Mouse (Mus musculus) cerebellum, postnatal 36 days (tissue): ENCODE results near the gene Tspan4.

Source experiments
- DNase-seq, 2 experiments: peaks; one replicate each; pipeline ENCODE4 v3.0.0; 2021 to 2022; ENCODE audit warnings: mixed read lengths in 2 of 2

Gene Tspan4

DNA sequence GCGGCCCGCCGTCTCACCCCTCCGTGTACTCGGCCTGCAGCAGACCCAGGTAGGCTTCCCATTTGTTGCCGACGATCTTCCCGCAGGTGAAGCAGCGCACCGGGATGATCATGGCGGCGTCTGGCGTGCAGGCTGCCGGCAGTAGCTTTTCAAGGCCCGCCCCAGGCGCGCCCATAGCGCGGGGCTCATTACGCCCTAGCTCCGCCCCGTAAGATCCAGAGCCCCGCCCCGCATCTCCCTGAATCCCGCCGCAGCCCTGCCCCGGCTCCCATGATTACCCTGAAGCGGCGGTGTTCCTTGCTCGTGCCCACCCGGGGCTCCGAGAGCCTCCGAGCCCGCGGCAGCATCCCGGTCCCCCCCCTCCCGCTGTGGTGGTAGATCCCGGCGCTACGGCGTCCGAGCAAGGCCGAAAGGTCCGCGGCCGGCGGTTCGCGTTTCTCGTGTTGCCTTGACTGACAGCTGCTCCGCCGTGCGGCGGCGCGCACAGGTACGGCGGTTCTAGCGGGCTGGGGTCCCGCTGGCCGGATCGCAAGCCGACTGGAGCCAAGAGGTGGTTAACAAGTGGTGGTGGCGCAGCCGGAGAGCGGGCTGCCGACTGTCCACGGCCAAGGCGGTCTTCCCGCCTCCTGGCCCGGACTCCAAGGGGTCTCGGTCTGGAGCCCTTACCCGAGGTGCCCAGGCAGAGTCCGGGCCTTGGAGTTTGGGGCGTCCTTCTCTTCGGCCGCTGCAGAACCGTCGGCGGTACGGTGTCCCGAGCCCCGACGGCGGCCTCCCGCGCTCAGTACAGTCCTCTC lies at the start of gene Tspan4, which contains the start of gene Polr2l:
TSS of gene Tspan4 (plus strand) at position 230 of the 794 bp plus-strand sequence.
TSS of gene Polr2l (minus strand) at position 122 of the 794 bp plus-strand sequence.
- DNase-seq: peak; percentile 86 to 89

DNA sequence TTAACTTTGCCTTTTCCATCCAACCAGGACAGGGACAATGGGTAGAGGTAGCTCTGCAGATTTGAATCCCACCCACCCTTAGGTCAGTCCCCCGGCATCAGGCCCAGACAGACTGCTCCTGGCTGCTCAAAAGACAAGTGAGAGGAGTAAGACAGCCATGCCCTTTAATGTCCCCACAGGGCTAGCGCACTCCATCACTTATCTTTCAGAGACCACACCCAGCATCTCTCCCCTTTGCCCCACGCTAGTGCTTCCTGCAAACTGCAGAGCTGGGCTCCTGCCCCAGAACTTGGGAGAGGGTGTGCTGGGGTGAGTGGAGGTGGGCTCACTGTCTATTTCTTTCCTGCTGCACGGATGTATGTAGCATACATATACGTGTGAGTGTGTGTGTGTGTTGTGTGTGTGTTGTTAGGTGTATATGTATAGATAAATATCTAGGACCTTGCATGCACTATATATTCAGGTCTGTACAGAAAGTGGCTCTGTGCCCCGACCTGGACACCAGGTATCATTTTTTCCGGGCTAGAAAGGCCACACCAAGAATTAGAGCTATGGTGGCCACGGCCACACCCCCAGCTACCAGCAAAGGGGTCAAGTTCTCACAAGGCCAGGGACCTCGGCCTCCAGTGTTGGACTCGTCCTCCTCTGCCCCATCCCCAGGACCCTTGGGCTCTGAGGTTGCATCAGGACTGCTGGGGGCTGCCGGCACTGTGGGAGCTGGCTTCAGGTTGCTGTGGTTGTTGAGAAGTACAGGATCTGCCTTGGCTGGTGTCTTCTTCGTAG lies 47.9 kb upstream of the Tspan4 start:
- no peak for DNase-seq

DNA sequence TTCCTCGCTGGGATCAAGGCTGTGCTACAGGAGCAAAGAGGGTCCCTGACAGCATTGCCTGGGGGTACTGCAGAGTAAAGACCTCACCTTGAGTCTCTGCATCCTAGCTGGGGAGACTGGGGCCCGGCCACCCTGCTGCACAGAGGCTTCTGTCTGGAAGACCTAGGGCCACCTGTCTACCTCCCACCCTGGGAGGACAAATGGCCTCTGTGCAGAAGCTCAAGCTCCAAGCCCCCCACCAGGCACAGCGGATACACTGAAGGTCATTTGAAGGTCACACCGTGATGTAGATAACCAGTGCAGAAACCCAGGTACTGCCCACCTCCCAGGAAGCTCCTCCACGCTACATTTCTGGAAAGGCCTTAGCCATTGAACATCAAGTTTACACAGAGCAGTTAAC lies 46.3 kb upstream of the Tspan4 start:
- no peak for DNase-seq

DNA sequence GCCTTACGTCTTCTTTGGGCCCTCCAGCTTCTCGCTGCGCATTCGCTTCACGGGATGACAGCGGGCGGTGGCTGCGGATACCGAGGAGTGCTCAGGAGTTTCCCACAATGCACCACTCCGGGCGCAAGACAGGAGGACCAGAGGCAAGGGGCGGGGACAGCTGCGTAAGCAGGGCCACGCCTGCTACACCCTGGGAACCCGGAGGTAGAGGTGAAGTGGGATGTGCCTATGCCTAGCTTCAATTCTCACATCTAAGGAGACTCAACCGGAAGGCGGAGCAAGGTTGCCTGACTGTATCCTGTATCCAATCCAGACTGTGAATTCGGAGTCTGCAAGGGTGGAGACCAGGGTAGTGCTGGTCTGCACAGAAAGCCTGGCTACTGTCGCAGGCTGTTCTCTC lies 45.7 kb upstream of the Tspan4 start, which contains the start of gene Cend1:
TSS of gene Cend1 (minus strand) at position 182 of the 400 bp plus-strand sequence.
- DNase-seq: peak; percentile 92

DNA sequence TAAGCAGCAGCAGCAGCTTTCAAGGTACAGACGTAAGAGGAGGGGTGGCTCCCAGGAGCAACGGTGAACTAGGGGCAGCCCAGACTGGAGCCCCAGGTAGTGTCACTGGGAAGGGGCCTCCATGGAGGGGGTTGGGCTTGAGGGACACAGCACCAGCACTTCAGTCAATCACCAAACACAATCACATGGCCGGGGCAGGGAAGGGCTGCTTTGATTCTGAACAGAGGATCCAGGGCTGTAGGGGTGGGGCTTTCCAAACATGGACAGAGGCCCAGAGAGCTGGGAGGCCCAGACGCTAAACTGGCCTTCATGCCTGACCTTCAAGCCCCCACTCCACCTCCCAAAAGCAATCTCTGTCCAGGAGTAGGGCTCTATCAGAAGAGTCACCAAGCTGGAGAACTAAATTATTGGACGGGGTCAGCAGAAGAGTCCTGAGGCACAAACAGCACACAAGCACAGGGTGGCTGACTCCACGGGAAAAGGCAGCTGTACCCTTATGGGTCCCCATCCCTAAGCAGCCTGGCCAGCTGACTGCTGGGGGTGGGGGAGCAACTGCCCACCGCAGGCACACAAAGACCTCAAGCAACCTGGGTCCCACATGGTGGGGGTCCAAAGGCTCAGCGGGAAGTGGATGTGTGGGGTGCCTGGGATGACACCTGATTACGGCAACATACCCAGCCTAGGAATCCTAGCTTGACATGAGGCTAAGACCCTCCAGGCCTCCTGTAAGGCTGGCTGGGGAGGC lies 45.0 kb upstream of the Tspan4 start:
- DNase-seq: no peak

DNA sequence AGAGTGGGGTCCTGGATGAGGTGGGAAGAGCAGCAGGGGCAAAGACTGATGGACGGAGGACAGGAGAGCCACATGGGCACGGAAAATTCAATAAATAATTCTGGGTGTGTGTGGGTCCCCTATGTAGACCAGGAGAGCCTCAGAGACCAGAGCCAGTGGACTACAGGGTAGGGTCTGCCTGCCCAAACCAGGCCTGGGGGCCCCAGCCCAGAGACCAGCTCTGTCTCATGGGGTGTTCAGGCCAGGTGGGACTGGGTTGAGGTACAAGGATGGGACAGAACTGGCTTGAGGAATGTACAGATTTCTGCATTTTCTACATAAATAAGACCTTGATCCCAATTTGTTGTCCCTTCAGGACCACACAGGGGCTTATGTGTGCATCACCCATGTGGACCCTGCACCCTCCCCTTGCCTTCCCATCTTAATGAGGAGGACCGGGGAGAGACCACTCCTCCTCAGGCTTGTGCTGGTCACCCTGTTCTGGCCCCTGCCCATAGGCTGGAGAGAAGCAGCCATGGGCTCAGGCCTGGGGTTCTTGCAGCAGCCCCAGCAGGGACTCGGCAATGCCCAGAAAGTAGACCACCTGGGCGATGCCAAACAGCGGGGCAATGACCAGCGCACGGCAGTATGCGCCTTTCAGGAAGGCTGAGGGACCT lies 44.3 kb upstream of the Tspan4 start:
- DNase-seq: no peak

DNA sequence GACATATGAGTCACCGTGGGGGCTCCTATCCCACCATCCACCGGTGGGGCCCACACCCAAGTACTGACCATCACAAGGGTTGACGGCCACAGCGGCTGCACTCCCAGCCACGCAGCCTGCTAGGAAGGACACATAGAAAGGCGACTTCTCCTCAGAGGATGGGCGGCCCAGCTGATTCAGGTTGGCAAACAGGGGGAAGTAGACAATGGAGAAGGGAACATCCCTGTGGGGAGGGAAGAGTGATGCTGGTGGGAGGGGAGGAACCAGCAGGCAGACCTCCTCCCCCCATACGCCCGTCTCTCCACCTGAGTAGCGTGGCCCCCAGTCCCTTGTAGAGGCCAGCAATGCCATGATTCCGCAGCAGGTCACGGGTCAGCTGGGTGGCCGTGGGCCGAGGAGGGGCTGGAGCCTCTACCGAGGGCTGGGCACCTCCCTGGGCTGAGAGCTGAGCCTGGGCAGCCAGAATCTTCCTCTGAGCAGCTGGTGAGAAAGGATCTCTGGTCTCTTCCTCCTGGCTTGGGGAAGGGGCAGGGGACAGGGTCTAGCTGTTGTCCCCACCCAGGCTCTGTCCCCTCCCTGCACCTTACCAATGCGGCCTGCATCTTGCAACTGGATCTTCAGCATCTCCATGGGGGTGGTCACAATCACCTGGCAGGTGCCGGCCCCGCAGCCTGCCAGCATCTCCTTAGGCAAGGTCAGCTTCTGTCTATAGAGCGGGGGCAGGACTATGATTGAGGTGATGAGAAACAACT lies 43.4 kb upstream of the Tspan4 start:
- no peak for DNase-seq

DNA sequence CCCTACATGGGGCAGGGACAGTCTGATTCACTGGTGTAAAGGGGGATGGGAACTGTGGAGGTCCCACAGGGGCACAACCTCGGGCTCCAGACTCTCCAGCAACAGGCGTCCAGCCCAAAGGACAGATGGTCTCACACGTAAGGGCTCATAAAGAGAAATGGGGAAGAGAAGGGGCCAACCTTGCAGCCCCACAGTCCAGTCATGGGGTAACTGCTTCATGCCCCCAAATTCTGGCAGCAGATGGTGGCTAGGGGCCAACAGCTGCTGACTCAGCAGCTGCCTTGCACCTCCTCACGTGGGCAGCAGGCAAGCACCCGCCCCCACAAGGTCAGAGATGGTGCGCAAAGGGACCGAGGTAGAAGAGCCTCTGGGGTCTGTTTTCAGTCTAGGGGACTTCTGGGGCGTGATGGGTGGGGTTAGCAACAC lies 42.8 kb upstream of the Tspan4 start:
- peak; percentile 54 for DNase-seq

DNA sequence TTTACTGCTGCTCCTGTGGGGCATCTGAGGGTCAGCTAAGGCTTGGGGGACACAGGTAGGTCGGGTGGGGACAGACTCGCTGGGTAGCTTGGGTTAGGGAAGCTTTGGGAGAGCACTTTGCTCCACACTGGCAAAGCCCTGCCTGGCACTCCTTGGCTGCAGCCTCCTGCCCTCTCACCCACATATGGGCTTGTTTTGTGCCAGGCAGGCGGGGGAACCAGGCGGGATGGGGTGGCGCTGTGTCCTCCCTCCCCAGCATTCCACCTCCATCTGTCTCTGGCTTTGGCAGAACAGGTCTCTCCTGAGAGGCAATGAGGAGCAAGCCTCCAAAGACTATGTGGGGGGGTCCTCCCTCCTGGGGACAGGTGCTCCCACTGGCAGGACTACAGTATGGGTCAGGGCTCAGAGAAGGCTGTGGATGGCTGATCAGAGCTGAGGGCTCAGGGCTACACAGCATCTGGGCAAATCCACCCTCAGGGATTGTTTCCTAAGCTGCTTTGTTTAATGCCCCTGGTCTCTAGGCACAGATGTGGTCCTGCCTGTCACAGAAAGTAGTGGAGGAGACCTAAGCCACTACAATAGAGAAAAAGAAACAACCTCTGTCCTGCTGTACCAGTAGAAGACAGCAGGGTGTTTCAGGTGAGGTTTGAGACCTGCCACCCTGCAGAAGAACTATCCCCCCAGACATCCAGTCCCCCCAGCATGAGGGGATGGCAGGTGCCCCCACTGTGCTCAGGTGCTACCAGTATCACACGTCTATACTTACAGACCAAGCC lies 42.1 kb upstream of the Tspan4 start:
- peak; percentile 90 to 94 for DNase-seq

DNA sequence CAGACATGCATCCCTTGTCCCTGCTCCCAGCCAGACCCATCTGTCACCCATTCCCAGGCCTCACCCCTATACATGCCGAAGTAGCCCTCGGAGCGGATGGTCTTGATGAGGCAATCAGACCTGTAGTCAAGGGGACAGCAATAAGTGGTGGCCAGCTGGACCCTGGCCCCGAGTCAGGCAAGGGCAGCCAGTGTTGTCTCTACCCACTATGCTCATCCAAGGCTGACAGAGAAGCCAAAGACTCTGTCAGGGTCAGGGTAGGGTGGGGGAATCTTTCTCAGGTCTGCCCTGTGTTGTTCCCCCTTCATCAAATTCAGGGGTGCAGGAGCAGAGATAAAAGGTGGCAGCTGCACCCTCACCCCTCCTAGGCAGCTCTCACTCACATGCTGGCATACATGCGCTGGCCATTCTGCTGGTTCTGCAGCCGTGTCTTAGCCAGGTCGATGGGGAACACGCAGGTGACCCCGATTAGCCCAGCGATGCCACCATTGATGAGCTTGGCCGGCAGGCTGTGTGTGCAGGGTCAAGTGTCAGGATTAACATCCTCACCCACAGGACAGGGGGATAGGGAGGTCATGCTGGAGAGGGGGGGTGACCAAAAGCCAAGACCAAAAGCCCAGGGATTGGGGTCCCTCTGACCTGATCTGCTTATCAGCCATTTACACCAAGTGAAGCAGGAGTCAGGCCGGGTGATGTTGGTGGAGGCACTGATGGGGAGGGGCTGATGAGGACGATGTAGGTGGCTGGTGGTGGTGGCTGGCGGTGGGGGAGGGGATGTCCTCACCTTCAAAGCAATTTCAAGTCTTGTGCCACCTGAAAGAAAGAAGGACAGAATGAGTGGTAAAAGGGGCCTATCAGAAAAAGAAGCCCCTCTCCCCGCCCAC lies 41.3 kb upstream of the Tspan4 start:
- peak; percentile 49 to 54 for DNase-seq

DNA sequence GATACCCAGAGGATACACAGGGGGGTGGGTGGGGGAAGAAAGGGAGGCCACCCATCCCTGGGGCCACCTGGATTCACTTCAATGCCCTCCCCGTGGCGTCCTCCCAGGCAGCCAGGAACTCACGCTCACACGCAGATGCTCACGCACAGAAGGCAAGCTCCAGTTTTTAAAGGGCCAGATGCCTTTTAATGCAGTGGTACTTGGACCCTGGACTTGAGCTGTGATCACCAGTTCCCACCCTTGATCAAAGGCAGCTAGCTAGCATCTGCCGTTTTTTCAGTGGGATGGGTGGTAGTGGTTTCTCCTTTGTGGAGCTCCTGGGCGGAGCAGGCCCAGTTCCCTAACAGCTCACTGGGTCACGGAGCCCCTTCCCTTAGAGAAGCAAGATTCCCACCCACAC lies 40.6 kb upstream of the Tspan4 start:
- DNase-seq: peak; percentile 83 to 84

DNA sequence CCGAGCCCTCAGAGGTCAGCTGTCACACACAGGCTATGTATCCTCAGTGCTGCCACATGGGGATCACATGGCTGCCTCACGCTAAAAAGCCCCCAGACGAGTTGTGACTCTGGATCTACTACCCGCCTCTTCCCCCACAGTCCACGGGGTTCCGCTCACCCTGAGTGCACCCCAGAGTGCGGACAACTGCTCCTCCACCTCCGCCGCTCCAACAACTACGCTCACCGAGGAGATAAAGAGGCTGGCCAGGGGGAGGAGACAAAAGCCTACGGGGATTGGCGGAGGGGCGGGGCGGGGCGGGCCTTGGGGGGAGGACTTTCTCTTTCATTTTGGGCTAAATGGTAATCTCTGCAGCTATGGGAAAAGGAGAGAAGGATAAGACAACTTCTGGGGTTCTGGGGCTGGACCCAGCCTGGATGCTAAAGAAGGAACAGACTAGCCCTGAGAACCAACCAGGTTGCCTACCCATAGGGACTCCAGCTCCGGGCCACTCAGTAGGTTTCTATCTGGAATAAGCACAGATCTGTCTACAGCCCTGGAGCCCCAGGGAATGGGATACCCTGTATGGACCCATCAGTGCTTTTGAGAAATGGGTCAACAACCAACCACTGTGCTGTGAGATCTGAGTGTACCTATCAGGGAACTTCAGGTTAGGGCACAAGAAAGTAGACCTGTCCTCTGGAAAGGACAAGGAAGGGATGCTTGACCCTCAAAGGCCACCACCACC lies 39.7 kb upstream of the Tspan4 start:
- DNase-seq: peak; percentile 74 to 78

DNA sequence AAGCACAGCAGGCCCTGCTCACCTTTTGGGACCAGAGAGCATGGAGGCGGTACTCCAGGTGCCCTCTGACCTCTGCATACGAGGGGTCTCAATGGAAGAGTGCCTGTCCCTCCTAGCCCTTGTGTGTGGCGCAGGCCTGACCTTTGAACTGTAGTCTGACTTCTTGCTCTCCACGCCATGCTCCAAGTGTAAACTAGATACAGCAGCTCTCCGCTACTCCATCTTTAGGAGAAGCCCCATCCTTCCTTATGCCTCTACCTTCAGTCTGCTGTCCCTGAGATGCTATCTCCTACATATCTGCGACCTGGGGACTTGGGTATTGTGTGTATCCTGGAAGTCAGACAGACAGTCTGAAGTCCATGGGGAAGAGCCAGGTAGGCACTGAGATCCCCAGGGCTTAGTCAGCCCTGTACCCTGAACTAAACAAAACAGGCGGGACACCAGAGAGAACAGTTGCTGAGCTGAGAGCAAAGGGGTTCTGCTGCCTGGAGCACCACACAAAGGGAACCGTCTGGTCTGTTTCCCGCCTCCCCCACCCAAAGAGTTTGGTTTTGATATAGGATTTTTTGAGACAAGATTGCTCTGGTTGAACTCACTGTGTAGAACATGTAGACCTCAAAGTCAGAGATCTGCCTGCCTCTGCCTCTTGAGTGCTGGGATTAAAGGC lies 39.1 kb upstream of the Tspan4 start:
- DNase-seq: peak in 1 of 2 experiments; percentile 19

DNA sequence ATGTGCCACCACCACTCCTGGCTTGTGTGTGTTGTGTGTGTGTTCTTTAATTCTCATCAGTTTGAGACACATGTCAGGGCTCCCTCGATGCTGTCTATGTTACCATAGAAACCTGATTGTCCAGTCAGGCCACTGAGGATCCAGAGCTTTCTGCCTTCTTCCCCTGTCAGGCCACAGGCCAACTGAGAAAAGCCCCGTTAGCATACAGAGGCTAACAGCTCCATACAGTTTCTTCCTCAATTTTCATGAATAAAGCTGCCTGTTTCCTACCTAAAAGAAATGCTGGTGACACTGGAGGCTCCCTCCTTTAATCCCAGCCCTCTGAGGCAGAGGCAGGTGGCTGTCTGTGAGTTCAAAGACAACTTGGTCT lies 38.5 kb upstream of the Tspan4 start:
- DNase-seq: no peak

DNA sequence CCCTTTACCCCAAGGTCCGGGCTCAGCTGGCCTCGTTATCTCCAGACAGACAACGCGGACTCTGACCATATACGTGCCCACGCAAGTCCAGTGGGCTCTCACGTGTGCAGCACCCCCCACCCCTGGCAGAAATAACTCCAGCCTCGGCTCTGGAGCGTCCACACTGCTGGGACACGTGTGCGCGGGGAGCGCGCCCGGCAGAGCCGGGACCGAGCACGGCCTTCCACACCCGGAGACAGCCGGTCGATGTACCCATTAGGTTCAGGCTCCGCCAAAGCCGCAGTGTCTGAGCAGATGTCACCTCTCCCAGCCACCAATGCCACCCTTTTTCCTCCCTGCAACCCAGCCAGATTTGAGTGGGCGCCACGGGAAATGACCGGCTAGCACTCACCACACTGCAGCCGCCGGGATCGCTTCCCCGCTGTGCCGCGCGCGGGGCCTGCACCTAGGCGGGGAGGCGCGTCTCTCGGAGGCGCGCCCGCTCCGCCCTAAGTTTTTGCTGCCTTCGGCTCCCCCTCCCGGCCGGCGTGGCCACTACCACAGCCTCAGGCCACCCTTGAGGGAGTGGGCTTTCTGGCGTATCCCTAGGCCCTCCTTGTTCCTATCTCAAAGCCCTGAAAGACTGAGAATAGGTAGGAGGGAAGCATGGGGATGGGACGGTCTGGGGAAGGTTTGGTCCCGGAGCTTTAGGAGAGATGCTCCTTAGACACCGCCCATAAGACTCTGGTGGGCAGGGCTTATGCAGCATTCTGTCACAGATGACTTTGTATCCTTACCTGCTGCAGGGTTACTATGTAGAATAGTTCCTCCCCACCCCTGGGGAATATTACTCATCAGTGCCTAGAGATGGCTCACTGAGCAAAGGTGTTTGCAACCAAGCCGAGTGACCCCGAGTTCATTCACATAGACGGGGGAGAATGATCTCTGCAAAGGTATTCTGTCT lies 37.6 kb upstream of the Tspan4 start, which contains the start of gene Slc25a22:
TSS of gene Slc25a22 (minus strand) at position 715 of the 943 bp plus-strand sequence.
- peak; percentile 86 to 88 for DNase-seq

DNA sequence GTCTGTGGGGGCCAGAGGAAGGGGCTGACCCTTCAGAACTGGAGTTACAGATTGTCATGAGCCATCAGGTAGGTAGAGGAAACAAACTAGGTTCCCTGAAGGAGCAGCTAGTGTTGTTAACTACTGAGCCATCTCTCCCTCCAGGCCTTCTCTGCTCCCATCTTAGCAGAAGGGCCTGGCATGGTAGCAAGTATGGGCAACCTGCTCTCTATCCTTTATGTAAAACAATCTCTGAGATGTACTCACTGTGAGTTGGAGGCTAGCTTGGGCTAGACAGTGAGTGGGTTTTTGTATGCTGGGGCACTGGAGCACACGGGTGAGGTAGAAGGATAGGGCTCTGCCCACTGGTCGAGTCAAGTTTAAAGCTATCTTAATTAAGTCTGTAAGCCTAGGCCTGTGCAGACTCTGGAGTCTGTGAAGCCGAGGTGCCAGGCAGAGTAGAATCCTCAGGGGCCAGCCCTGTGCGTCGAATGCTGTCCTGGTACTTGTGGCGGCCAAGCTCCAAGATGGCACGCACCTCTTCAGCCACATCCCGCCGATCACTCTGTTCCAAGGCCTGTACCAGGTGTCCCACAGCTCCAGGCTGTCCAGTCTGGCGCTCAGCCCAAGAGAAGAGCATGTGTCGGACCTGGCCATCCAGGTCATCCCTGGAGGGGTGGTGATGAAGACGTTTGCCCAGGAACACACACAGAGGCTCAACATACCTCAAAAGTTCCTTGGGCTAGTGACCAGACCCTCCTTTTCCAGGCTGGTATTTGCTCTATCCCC lies 36.7 kb upstream of the Tspan4 start:
- peak; percentile 83 to 86 for DNase-seq
